Mouse (Mus musculus): Measurements from ENCODE around the gene Raver1. TPM values are rescaled to one million over a fixed set of nuclear protein-coding genes. Genes with fewer than 3 reads are reported as not detected.

The Raver1 gene
- total RNA-seq, 2 experiments from 2014 or later = 29.9 to 31.5 TPM

Small RNA genes within 50 kb of the gene (microRNA-seq; reads per million reads assigned to microRNA genes)
- gene Mir1900 (0 reads per million in 2 experiments), gene Mir7082 (0.85 to 1.8 reads per million in 2 experiments)

Other genes starting within 250 kb of the Raver1 start
- gene A230050P20Rik, start 223.4 kb downstream of the Raver1 start, total RNA-seq (2021) = 10 to 100 TPM; 68.4 to 69.6 TPM
- 1 to 10 TPM; 9.8 to 9.9 TPM for gene Angptl6, start 212.3 kb downstream of the Raver1 start, total RNA-seq (2021)
- gene Ppan, start 203.8 kb downstream of the Raver1 start, total RNA-seq (2021) = 10 to 100 TPM; 19.8 to 24.9 TPM
- gene Eif3g, start 193.4 kb downstream of the Raver1 start, total RNA-seq (2021) = 100 to 1,000 TPM; 120 to 127 TPM
- gene Dnmt1, start 132.1 kb downstream of the Raver1 start, total RNA-seq (2021) = 10 to 100 TPM; 34.0 to 35.1 TPM
- gene S1pr2, start 115.2 kb downstream of the Raver1 start, total RNA-seq (2021) = 1 to 10 TPM; 1.2 to 2.8 TPM
- gene Mrpl4, start 89.3 kb downstream of the Raver1 start, total RNA-seq (2021) = 10 to 100 TPM; 61.1 to 65.8 TPM
- gene Icam1, start 76.0 kb downstream of the Raver1 start, total RNA-seq (2021) = 1 to 10 TPM; 1.9 to 3.6 TPM
- gene Icam4, start 62.6 kb downstream of the Raver1 start, total RNA-seq (2021) = 1 to 10 TPM in 1 of 2 experiments, under 1 TPM in 1; 0.63 to 1.2 TPM
- 100 to 1,000 TPM; 360 to 373 TPM for gene Icam5, start 59.9 kb downstream of the Raver1 start, total RNA-seq (2021)
- gene Zglp1, start 24.9 kb downstream of the Raver1 start, total RNA-seq (2021) = not detected
- 1 to 10 TPM; 2.5 to 2.9 TPM for gene Gm49373, start 18.9 kb downstream of the Raver1 start, total RNA-seq (2021)
- 10 to 100 TPM; 56.0 to 64.5 TPM for gene Fdx1l, start 18.4 kb downstream of the Raver1 start, total RNA-seq (2021)
- 1 to 10 TPM; 4.8 to 5.0 TPM for gene Gm38431, start within 50 bp of the Raver1 start, total RNA-seq (2021)
- 10 to 100 TPM; 14.6 to 18.0 TPM for gene Tyk2, start 39.2 kb upstream of the Raver1 start, total RNA-seq (2021)
- gene Cdc37, start 58.0 kb upstream of the Raver1 start, total RNA-seq (2021) = 100 to 1,000 TPM; 142 to 150 TPM
- gene Pde4a, start 73.7 kb upstream of the Raver1 start, total RNA-seq (2021) = 10 to 100 TPM; 84.2 to 86.8 TPM
- 10 to 100 TPM; 57.2 to 58.1 TPM for gene Keap1, start 147.4 kb upstream of the Raver1 start, total RNA-seq (2021)
- 10 to 100 TPM; 11.1 to 11.2 TPM for gene S1pr5, start 156.4 kb upstream of the Raver1 start, total RNA-seq (2021)
- gene Atg4d, start 173.3 kb upstream of the Raver1 start, total RNA-seq (2021) = 10 to 100 TPM; 38.8 to 40.9 TPM
- 10 to 100 TPM; 48.1 to 50.2 TPM for gene Kri1, start 196.0 kb upstream of the Raver1 start, total RNA-seq (2021)
- 10 to 100 TPM; 53.0 to 62.9 TPM for gene Cdkn2d, start 199.4 kb upstream of the Raver1 start, total RNA-seq (2021)
- gene Ap1m2, start 220.3 kb upstream of the Raver1 start, total RNA-seq (2021) = under 1 TPM; 0.35 to 0.57 TPM
- 10 to 100 TPM; 49.6 to 56.3 TPM for gene Slc44a2, start 228.7 kb upstream of the Raver1 start, total RNA-seq (2021)

Data from layer of hippocampus, postnatal 36 days (tissue).